Mouse (Mus musculus) MEL (cell line): ENCODE data around the gene Mdga1. TPM values are rescaled to one million over a fixed set of nuclear protein-coding genes. Genes with fewer than 3 reads are reported as not detected.

ENCODE experiments used
- DNase-seq: peaks from one replicate; pipeline ENCODE4 v3.0.0; 2011; ENCODE audit warnings: low read depth, low spot score
- H3K27ac ChIP-seq: 2 replicates; pipeline ENCODE4 v1.5.1; 2012; ENCODE audit warnings: low read depth, mild to moderate bottlenecking, control low read depth, low read length, moderate library complexity; ENCODE audit not compliant: control insufficient read depth
- H3K27me3 ChIP-seq, 2 experiments: fragments of 150-350 bp in 1 of 2; sonication (generic) in 1 of 2; 2 replicates each; pipeline ENCODE4 v1.6.1; 2012; ENCODE audit warnings: low read length in 2 of 2, mild to moderate bottlenecking in 2 of 2, improper control_type of control experiment in 1 of 2, moderate library complexity in 1 of 2; ENCODE audit not compliant: insufficient read depth in 2 of 2, control insufficient read depth in 1 of 2
- H3K36me3 ChIP-seq, 2 experiments: 2 replicates each; pipeline ENCODE4 v1.6.1; 2012 to 2014; ENCODE audit warnings: low read length in 2 of 2, improper control_type of control experiment in 1 of 2, inconsistent platforms in 1 of 2, mild to moderate bottlenecking in 1 of 2; ENCODE audit not compliant: insufficient read depth in 2 of 2, control insufficient read depth in 1 of 2
- H3K4me1 ChIP-seq, 2 experiments: fragments of 150-350 bp in 1 of 2; sonication (generic) in 1 of 2; 2 replicates each; pipeline ENCODE4 v1.6.1; 2012; ENCODE audit warnings: low read length in 2 of 2, improper control_type of control experiment in 1 of 2, mild to moderate bottlenecking in 1 of 2; ENCODE audit not compliant: insufficient read depth in 2 of 2, control insufficient read depth in 1 of 2
- H3K4me3 ChIP-seq, 2 experiments: fragments of 150-350 bp in 1 of 2; sonication (generic) in 1 of 2; 2 replicates each; pipeline ENCODE4 v1.5.1; 2012; ENCODE audit warnings: low read depth in 2 of 2, low read length in 2 of 2, mild to moderate bottlenecking in 2 of 2, moderate library complexity in 2 of 2, control low read depth in 1 of 2, improper control_type of control experiment in 1 of 2; ENCODE audit not compliant: control insufficient read depth in 1 of 2, insufficient read depth in 1 of 2
- H3K79me2 ChIP-seq: 2 replicates; pipeline ENCODE4 v1.6.1; 2012; ENCODE audit warnings: mild to moderate bottlenecking, low read length, moderate library complexity; ENCODE audit not compliant: control insufficient read depth, poor library complexity, insufficient read depth
- H3K9ac ChIP-seq: 2 replicates; pipeline ENCODE4 v1.6.1; 2012; ENCODE audit warnings: low read depth, mild to moderate bottlenecking, control low read depth, low read length, moderate library complexity; ENCODE audit not compliant: control insufficient read depth, poor library complexity, severe bottlenecking
- H3K9me3 ChIP-seq: fragments of 150-350 bp; sonication (generic); replicated peaks from 2 replicates; pipeline ENCODE4 v1.6.1; 2012; ENCODE audit warnings: mild to moderate bottlenecking, low read length, improper control_type of control experiment, moderate library complexity; ENCODE audit not compliant: insufficient read depth
- CHD1 ChIP-seq: IDR thresholded peaks from 2 replicates; pipeline ENCODE4 v1.6.1; 2012; ENCODE audit warnings: low read depth, mild to moderate bottlenecking, inconsistent platforms, low read length, improper control_type of control experiment
- E2F4 ChIP-seq: IDR thresholded peaks from 2 replicates; pipeline ENCODE4 v1.6.1; 2011; ENCODE audit warnings: low read depth, low read length, improper control_type of control experiment, borderline replicate concordance
- ELF1 ChIP-seq: IDR thresholded peaks from 2 replicates; pipeline ENCODE4 v1.6.1; 2014; ENCODE audit warnings: low read depth, mild to moderate bottlenecking, inconsistent platforms, low read length, improper control_type of control experiment, moderate library complexity
- EP300 ChIP-seq, 2 experiments: IDR thresholded peaks; 2 replicates each; pipeline ENCODE4 v1.6.1; 2011; ENCODE audit warnings: improper control_type of control experiment in 2 of 2, low read length in 2 of 2, low read depth in 1 of 2, mild to moderate bottlenecking in 1 of 2
- ETS1 ChIP-seq: IDR thresholded peaks from 2 replicates; pipeline ENCODE4 v1.6.1; 2012; ENCODE audit warnings: low read depth, mild to moderate bottlenecking, inconsistent platforms, low read length, improper control_type of control experiment, moderate library complexity
- GABPA ChIP-seq: IDR thresholded peaks from 2 replicates; pipeline ENCODE4 v1.6.1; 2012; ENCODE audit warnings: low read depth, mild to moderate bottlenecking, inconsistent platforms, low read length, improper control_type of control experiment, moderate library complexity
- GATA1 ChIP-seq: IDR thresholded peaks from 2 replicates; pipeline ENCODE4 v1.6.1; 2011; ENCODE audit warnings: low read depth, low read length, improper control_type of control experiment
- HCFC1 ChIP-seq: IDR thresholded peaks from 2 replicates; pipeline ENCODE4 v1.6.1; 2012; ENCODE audit warnings: low read depth, mild to moderate bottlenecking, inconsistent platforms, low read length, improper control_type of control experiment, moderate library complexity
- JUND ChIP-seq: IDR thresholded peaks from 2 replicates; pipeline ENCODE4 v1.6.1; 2011; ENCODE audit warnings: low read depth, mild to moderate bottlenecking, improper control_type of control experiment, low read length
- MAFK ChIP-seq: IDR thresholded peaks from 2 replicates; pipeline ENCODE4 v1.6.1; 2011; ENCODE audit warnings: low read depth, mild to moderate bottlenecking, low read length, improper control_type of control experiment, borderline replicate concordance
- MAX ChIP-seq: IDR thresholded peaks from 2 replicates; pipeline ENCODE4 v1.6.1; 2011; ENCODE audit warnings: low read length, improper control_type of control experiment
- NELFE ChIP-seq: IDR thresholded peaks from 2 replicates; pipeline ENCODE4 v1.6.1; 2011; ENCODE audit warnings: low read depth, low read length, improper control_type of control experiment
- NRF1 ChIP-seq: IDR thresholded peaks from 2 replicates; pipeline ENCODE4 v1.6.1; 2014; ENCODE audit warnings: low read depth, mild to moderate bottlenecking, inconsistent platforms, low read length, improper control_type of control experiment, moderate library complexity; ENCODE audit not compliant: poor library complexity, insufficient read depth, severe bottlenecking
- POLR2AphosphoS5 ChIP-seq: IDR thresholded peaks from 2 replicates; pipeline ENCODE4 v1.6.1; 2012; ENCODE audit warnings: low read depth, borderline replicate concordance, mild to moderate bottlenecking, inconsistent platforms, low read length, moderate library complexity, mixed read lengths
- RCOR1 ChIP-seq: IDR thresholded peaks from 2 replicates; pipeline ENCODE4 v1.6.1; 2012; ENCODE audit warnings: low read depth, mild to moderate bottlenecking, inconsistent platforms, low read length, improper control_type of control experiment
- SIN3A ChIP-seq: IDR thresholded peaks from 2 replicates; pipeline ENCODE4 v1.6.1; 2012; ENCODE audit warnings: low read length, improper control_type of control experiment, inconsistent platforms
- UBTF ChIP-seq: IDR thresholded peaks from 2 replicates; pipeline ENCODE4 v1.6.1; 2012; ENCODE audit warnings: low read depth, mild to moderate bottlenecking, inconsistent platforms, low read length, improper control_type of control experiment, moderate library complexity, borderline replicate concordance; ENCODE audit not compliant: insufficient read depth
- ZKSCAN1 ChIP-seq: IDR thresholded peaks from 2 replicates; pipeline ENCODE4 v1.6.1; 2012; ENCODE audit warnings: low read depth, mild to moderate bottlenecking, inconsistent platforms, low read length, improper control_type of control experiment, moderate library complexity
- ZMIZ1 ChIP-seq: IDR thresholded peaks from 2 replicates; pipeline ENCODE4 v1.6.1; 2012; ENCODE audit warnings: low read depth, mild to moderate bottlenecking, inconsistent platforms, low read length, improper control_type of control experiment, moderate library complexity
- ZNF384 ChIP-seq: IDR thresholded peaks from 2 replicates; pipeline ENCODE4 v1.6.1; 2012; ENCODE audit warnings: low read depth, mild to moderate bottlenecking, inconsistent platforms, low read length, improper control_type of control experiment
- polyA plus RNA-seq, 2 experiments: library from polyadenylated mRNA; stranded (reverse) in 1 of 2; unstranded in 1 of 2; fragments of >175 nt in 1 of 2; fragments of >200 nt in 1 of 2; gene quantifications; 2 replicates each; pipeline versions ENCODE4 v1.2.1 to v1.2.4; 2012; ENCODE audit warnings: low replicate concordance in 2 of 2, low read depth in 1 of 2; ENCODE audit not compliant: insufficient read length in 2 of 2, insufficient read depth in 1 of 2, missing spikeins in 1 of 2
- total RNA-seq: library from RNA; depleted of rRNA; stranded (reverse); fragments of 300-350 nt; gene quantifications from 2 replicates; pipeline ENCODE4 v1.2.3, GENCODE M21; 2012

Gene Mdga1
- total and polyA plus RNA-seq, 3 experiments = 0.27 to 2.3 TPM; not detected in 1

- Histone ChIP-seq H3K9ac (no peak overlapping the region), H3K4me3 (no peak overlapping the region), H3K36me3 (peaks cover 2 to 22% of the 10 kb centered on the region in 2 experiments; a peak in 3 of 4 replicates), H3K27ac (no peak overlapping the region), H3K4me1 (peaks cover 7 to 22% of the 10 kb centered on the region in 2 experiments), H3K79me2 (peaks cover 49% of the 10 kb centered on the region), H3K9me3 (no peaks in the 10 kb centered on the region), H3K27me3 (no peaks in the 10 kb centered on the region)
- no peak for TF ChIP-seq HCFC1
- no peak for TF ChIP-seq JUND
- no peak for TF ChIP-seq GABPA
- no peak for TF ChIP-seq UBTF
- no peak for TF ChIP-seq POLR2AphosphoS5
- no peak for TF ChIP-seq NELFE
- TF ChIP-seq MAX = no peak
- TF ChIP-seq RCOR1 = no peak
- no peak for TF ChIP-seq ZKSCAN1
- TF ChIP-seq GATA1 = no peak
- TF ChIP-seq CHD1 = no peak
- TF ChIP-seq EP300 (IDR thresholded peaks at IDR 0.05; ENCODE audit: low read depth in 1 of 2, low read length in 2 of 2) = no peak
- no peak for TF ChIP-seq ZMIZ1
- TF ChIP-seq SIN3A = no peak
- TF ChIP-seq NRF1 = no peak
- DNase-seq = no peak
These were observed 37.0 kb upstream of the Mdga1 start for GRCm38 (mm10) chr17:30006877-30007276.

- peak; percentile 68 for DNase-seq
- Histone ChIP-seq H3K27ac (peak overlapping the region; percentile 64), H3K36me3 (peaks cover 2 to 22% of the 10 kb centered on the region in 2 experiments; a peak in 3 of 4 replicates), H3K9ac (peak overlapping the region; percentile 98), H3K27me3 (no peaks in the 10 kb centered on the region), H3K9me3 (no peaks in the 10 kb centered on the region), H3K79me2 (peaks cover 44% of the 10 kb centered on the region), H3K4me3 (peak overlapping the region; percentile 89 to 93), H3K4me1 (peaks cover 7 to 22% of the 10 kb centered on the region in 2 experiments)
- TF ChIP-seq MAFK (no peak), ELF1 (0 out of 2 replicates have a peak, but pooled peaks have one; percentile 42), ZNF384 (no peak), E2F4 (no peak), ETS1 (peak; percentile 35; the same call in 1 of the 2 replicates)
These were observed 35.6 kb upstream of the Mdga1 start for GRCm38 (mm10) chr17:30005451-30005941.
